Mouse (Mus musculus): ENCODE data around the gene Elf2. TPM values are rescaled to one million over a fixed set of nuclear protein-coding genes. Genes with fewer than 3 reads are reported as not detected.
A peak's percentile ranks its signal among the peaks of the same experiment; 100 is the strongest.

Elf2 gene
- polyA plus RNA-seq, 1 experiment, result 87.8 TPM

DNA sequence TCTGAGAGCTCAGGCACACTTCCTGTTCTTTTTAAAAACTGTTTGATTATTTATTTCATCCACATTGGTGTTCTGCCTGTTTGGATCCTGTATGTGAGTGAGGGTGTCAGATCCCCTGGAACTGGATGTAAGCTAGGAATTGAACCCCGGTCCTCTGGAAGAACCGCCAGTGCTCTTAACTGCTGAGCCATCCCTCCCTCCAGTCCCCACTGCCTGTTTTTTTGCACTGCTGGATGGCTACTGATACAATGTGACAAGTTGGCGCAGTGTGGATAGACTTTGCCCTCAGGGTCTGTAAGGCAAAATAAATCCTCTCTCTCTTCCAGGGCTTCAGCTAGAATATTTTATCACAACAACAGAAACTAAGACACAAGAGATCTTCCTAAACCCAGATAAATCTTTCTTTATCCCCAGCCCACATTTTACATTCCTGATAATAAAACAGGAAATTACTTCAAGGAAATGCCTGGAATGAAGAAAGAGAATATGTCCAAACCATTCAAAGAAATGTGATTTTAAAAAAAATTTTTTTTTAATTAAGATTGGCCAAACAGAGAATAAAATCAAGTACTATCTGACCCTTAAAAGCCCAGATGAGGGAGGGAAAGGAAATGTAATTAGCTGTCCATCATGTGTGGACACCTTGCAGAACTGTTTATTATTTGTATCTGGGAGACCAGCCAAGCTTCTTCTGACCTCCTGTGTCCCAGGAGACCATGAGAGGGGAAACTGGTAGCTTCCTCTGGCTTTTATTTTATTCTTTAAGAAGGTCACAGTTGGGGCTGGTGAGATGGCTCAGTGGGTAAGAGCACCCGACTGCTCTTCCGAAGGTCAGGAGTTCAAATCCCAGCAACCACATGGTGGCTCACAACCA, 39.6 kb upstream of the Elf2 start:
- H3K4me1 ChIP-seq (ENCODE audit: control insufficient read depth, insufficient read depth, low read length), result peaks cover 5% of the 10 kb centered on the region
- H3K27me3 ChIP-seq (ENCODE audit: control insufficient read depth, insufficient read depth, low read length), result no peaks in the 10 kb centered on the region
- H3K4me3 ChIP-seq (ENCODE audit: control insufficient read depth, low read depth, low read length), result no peak overlapping the region
- H3K27ac ChIP-seq (ENCODE audit: control insufficient read depth, insufficient read depth, low read depth, low read length), result no peak overlapping the region
- TF ChIP-seq CTCF (IDR thresholded peaks at IDR 0.05; ENCODE audit: control insufficient read depth, insufficient read depth, insufficient replicate concordance, low read depth, low read length) (no peak), POLR2A (IDR thresholded peaks at IDR 0.05; ENCODE audit: control insufficient read depth, low read depth, low read length) (no peak)
- no peaks in the 10 kb centered on the region for H3K36me3 ChIP-seq (ENCODE audit: control insufficient read depth, insufficient read depth, low read length)

DNA sequence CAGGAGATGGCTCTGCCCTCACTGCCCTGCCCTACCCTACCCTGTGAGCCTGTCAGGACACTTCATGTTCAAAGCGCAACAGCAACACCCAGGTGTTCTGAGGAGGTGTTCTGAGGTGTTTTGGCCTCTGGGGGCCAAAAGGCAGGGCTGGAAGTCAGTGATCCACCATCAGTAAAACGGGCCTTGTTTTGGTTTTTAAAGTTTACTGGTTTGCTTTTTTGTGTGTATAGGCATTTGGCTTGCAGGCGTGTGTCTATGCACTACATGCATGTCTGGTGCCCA, 38.1 kb upstream of the Elf2 start:
- H3K36me3 ChIP-seq (ENCODE audit: control insufficient read depth, insufficient read depth, low read length), result no peaks in the 10 kb centered on the region
- H3K27me3 ChIP-seq (ENCODE audit: control insufficient read depth, insufficient read depth, low read length), result no peaks in the 10 kb centered on the region
- peak overlapping the region; percentile 33; the same call in 1 of the 2 replicates for H3K4me3 ChIP-seq (ENCODE audit: control insufficient read depth, low read depth, low read length)
- H3K4me1 ChIP-seq (ENCODE audit: control insufficient read depth, insufficient read depth, low read length), result peaks cover 5% of the 10 kb centered on the region
- H3K27ac ChIP-seq (ENCODE audit: control insufficient read depth, insufficient read depth, low read depth, low read length), result peak overlapping the region; percentile 47
- TF ChIP-seq CTCF (IDR thresholded peaks at IDR 0.05; ENCODE audit: control insufficient read depth, insufficient read depth, insufficient replicate concordance, low read depth, low read length) (no peak), POLR2A (IDR thresholded peaks at IDR 0.05; ENCODE audit: control insufficient read depth, low read depth, low read length) (no peak)

DNA sequence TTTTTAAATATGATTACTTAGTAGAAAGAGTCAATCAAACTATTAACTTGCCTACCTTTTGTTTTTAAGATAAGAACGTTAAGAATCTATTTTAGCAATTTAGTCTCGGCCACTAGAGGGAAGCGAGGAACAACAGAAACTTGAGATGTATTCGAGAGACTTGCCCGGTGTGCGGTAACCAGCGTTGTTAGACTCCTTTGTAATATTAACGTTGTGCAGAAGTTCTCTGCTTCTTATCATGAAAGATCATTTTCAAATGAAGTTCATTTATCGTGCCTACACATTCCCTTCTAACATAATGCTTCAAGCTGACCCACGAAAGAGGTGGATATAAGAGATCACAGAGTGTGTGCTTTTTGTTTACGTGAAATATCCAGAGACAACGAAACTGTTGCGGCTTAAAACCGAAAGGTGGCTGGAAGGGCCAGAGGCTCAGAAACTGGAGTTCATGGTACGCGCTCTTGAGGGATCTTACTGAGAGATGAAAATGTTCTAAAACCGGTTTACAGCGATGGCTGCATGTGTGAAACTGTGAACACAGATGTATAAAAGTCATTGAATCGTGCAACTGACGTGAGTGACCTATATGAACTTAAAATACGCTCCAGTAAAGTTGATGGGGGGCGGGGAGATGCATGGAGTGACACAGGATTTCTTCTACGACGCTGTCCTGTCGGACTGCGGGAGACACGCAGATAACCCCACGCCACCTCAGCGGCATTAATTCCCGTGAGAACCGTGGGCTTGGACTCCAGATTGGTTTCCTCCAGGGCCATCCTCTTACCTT, 37.6 kb upstream of the Elf2 start:
- no peak for TF ChIP-seq CTCF (IDR thresholded peaks at IDR 0.05; ENCODE audit: control insufficient read depth, insufficient read depth, insufficient replicate concordance, low read depth, low read length)
- TF ChIP-seq POLR2A (IDR thresholded peaks at IDR 0.05; ENCODE audit: control insufficient read depth, low read depth, low read length), result no peak
- H3K4me3 ChIP-seq (ENCODE audit: control insufficient read depth, low read depth, low read length), result peak overlapping the region; percentile 33; the same call in 1 of the 2 replicates
- peak overlapping the region; percentile 47 for H3K27ac ChIP-seq (ENCODE audit: control insufficient read depth, insufficient read depth, low read depth, low read length)
- H3K27me3 ChIP-seq (ENCODE audit: control insufficient read depth, insufficient read depth, low read length), result no peaks in the 10 kb centered on the region
- no peaks in the 10 kb centered on the region for H3K36me3 ChIP-seq (ENCODE audit: control insufficient read depth, insufficient read depth, low read length)
- H3K4me1 ChIP-seq (ENCODE audit: control insufficient read depth, insufficient read depth, low read length), result peaks cover 5% of the 10 kb centered on the region

DNA sequence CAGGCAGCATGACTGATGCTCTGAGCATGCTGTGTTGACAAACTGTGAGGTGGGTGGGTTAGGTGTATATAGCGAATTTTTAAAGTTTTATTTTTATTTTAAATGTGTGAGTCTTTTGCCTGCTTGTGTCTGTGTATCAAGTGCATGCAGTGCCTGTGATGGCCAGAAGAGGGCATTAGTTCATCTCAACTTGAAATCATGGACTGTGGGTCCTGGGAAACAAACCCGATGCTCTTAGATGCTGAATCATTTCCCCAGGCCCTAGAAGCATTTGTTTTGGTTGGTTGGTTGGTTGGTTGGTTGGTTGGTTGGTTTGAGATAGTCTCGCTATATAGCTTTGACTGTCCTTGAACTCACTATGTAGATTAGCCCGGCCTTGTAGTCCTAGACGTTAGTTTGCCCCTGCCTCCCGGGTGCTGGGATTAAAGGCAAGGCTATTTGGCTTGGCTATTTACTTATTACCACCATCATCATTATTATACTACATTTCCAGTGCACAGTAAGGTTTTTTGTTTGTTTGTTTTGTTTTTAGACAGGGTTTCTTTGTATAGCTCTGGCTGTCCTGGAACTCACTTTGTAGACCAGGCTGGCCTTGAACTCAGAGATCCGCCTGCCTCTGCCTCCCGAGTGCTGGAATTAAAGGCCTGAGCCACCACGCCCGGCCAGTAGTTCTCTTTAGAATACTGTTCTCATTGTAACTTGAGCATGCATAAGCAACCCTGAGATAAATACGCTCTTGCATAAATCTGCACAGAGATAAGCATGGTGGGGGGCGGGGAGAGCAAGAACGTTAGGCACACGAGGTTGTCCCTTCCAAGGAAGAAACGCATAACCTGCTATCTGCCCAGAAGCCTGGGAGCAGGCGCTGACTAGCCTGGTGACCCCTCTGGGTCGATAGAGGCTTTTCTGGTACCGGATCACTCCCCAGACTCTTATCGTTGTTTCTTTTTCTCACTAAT, 35.1 kb upstream of the Elf2 start:
- H3K36me3 ChIP-seq (ENCODE audit: control insufficient read depth, insufficient read depth, low read length), result no peaks in the 10 kb centered on the region
- H3K27me3 ChIP-seq (ENCODE audit: control insufficient read depth, insufficient read depth, low read length), result no peaks in the 10 kb centered on the region
- TF ChIP-seq POLR2A (IDR thresholded peaks at IDR 0.05; ENCODE audit: control insufficient read depth, low read depth, low read length) (no peak), CTCF (IDR thresholded peaks at IDR 0.05; ENCODE audit: control insufficient read depth, insufficient read depth, insufficient replicate concordance, low read depth, low read length) (no peak; the same call in 1 of the 2 replicates)
- no peak overlapping the region for H3K4me3 ChIP-seq (ENCODE audit: control insufficient read depth, low read depth, low read length)
- H3K27ac ChIP-seq (ENCODE audit: control insufficient read depth, insufficient read depth, low read depth, low read length), result no peak overlapping the region
- peaks cover 5% of the 10 kb centered on the region for H3K4me1 ChIP-seq (ENCODE audit: control insufficient read depth, insufficient read depth, low read length)

DNA sequence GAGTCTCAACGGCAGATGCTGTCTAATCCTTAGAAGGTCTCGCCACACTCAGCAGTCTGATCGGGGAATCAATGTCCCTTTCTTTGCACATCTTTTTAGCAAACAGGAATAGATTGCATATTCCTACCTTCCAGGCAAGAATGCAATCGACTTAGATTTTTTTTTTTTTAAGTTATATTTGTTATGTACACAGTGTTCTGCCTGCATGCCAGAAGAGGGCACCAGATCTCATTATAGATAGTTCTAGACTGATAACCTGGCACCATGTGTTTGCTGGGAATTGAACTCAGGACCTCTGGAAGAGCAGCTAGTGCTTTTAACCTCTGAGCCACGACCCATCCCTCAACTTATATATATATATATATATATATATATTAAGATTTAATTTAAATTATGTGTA, 33.1 kb upstream of the Elf2 start:
- Histone ChIP-seq H3K4me3 (ENCODE audit: control insufficient read depth, low read depth, low read length) (no peak overlapping the region), H3K36me3 (ENCODE audit: control insufficient read depth, insufficient read depth, low read length) (no peaks in the 10 kb centered on the region), H3K4me1 (ENCODE audit: control insufficient read depth, insufficient read depth, low read length) (peaks cover 3% of the 10 kb centered on the region), H3K27ac (ENCODE audit: control insufficient read depth, insufficient read depth, low read depth, low read length) (no peak overlapping the region), H3K27me3 (ENCODE audit: control insufficient read depth, insufficient read depth, low read length) (no peaks in the 10 kb centered on the region)
- TF ChIP-seq POLR2A (IDR thresholded peaks at IDR 0.05; ENCODE audit: control insufficient read depth, low read depth, low read length) (no peak), CTCF (IDR thresholded peaks at IDR 0.05; ENCODE audit: control insufficient read depth, insufficient read depth, insufficient replicate concordance, low read depth, low read length) (no peak)

DNA sequence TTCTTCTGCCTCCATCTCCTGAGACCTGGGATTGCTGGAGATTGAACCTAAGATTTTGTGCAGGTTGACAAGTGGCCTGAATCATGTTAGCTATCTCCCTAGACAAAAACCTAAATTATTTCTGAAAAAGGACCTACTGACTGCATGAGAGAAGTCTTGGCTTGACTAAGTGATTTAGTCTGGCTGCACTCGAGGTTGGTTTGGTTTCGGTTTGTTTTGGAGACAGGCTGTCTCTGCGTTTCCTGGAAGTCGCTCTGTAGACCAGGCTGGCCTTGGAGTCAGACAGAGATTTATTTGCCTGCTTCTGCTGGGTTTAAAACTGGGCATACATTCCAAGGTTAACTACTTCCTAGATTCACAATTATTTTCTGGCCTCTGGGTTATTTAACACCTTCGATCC, 32.4 kb upstream of the Elf2 start:
- no peak for TF ChIP-seq CTCF (IDR thresholded peaks at IDR 0.05; ENCODE audit: control insufficient read depth, insufficient read depth, insufficient replicate concordance, low read depth, low read length)
- no peak for TF ChIP-seq POLR2A (IDR thresholded peaks at IDR 0.05; ENCODE audit: control insufficient read depth, low read depth, low read length)
- Histone ChIP-seq H3K36me3 (ENCODE audit: control insufficient read depth, insufficient read depth, low read length) (no peaks in the 10 kb centered on the region), H3K27ac (ENCODE audit: control insufficient read depth, insufficient read depth, low read depth, low read length) (no peak overlapping the region), H3K27me3 (ENCODE audit: control insufficient read depth, insufficient read depth, low read length) (no peaks in the 10 kb centered on the region), H3K4me1 (ENCODE audit: control insufficient read depth, insufficient read depth, low read length) (no peaks in the 10 kb centered on the region), H3K4me3 (ENCODE audit: control insufficient read depth, low read depth, low read length) (no peak overlapping the region)

All from testis, adult 2 months (tissue).